Mouse (Mus musculus): ENCODE measurements around the gene Pgm1.

DNA sequence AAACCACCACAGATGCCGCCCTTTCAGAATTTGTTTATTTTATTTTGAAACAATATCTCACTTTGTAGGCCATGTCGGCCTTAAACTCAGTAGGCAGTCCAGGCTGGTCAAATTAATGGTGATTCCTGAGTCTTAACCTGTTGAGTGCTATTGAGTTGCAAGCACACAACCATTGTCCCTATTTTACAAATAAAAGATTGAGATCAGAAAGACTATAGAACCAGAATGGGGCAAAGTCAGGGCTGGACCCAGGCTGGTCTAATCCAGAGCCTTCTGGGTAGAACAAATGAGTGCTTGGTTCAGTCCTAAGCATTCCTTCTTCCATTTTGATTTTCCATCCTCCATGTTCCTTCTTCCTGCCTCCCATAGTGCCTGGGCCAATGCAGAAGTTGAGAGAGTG is 17.3 kb downstream of the Pgm1 start:
- TF ChIP-seq POLR2A (IDR thresholded peaks at IDR 0.05; ENCODE audit: extremely low read depth, insufficient read depth, low read length) (no peak), CTCF (IDR thresholded peaks at IDR 0.05; ENCODE audit: extremely low read depth, insufficient read depth, low read length) (no peak)

Measured in cortical plate, adult 2 months (tissue).